Mouse (Mus musculus) left cerebral cortex, adult 6 months (tissue): ENCODE data around the gene Gpx1. TPM values are rescaled to one million over a fixed set of nuclear protein-coding genes. Genes with fewer than 3 reads are reported as not detected.

ENCODE experiments used
- long read RNA-seq, 2 experiments: library from polyadenylated mRNA; unstranded; transcript quantifications; one replicate each; pipeline ENCODE4 v2.0.0; 2019 to 2020
- polyA plus RNA-seq: library from polyadenylated mRNA; unstranded; fragments of <200 nt; fragmentation: Nextera tagmentation; gene quantifications from 2 replicates; pipeline ENCODE4 v1.2.3, GENCODE M21; 2021

Gpx1 gene
- 175 and 176 TPM in 2 replicates for polyA plus RNA-seq
- long read RNA-seq, experiment 1, transcript Gpx1-201 (2 exons, 1,072 nt) = major isoform, 103 of 104 reads
- long read RNA-seq, experiment 1, partial matches to known transcripts = 0 of 104 reads
- long read RNA-seq, experiment 1, other reads (novel, unspliced or antisense) = 1 of 104 reads
- long read RNA-seq, experiment 2, transcript Gpx1-201 (2 exons, 1,072 nt) = major isoform, 143 of 155 reads
- long read RNA-seq, experiment 2, partial matches to known transcripts = 0 of 155 reads
- long read RNA-seq, experiment 2, other reads (novel, unspliced or antisense) = 12 of 155 reads

GRCm38 (mm10) chr9:108338886-108339781 lies at the start of gene Gpx1:
TSS of gene Gpx1 (plus strand) at chr9:108338903.

GRCm38 (mm10) chr9:108290016-108290750 lies 48.5 kb upstream of the Gpx1 start, which contains the start of gene Nicn1:
TSS of gene Nicn1 (plus strand) at chr9:108290429.

GRCm38 (mm10) chr9:108296453-108297355 lies 42.0 kb upstream of the Gpx1 start, which contains the start of gene Amt:
TSS of gene Amt (plus strand) at chr9:108296853.

GRCm38 (mm10) chr9:108305629-108306520 lies 32.8 kb upstream of the Gpx1 start, which contains the start of the genes Rhoa and Tcta:
TSS of gene Rhoa (plus strand) at chr9:108306129.
TSS of gene Tcta (minus strand) at chr9:108306160.

GRCm38 (mm10) chr9:108347540-108348289 lies 9.0 kb downstream of the Gpx1 start, which contains the start of gene Usp4:
TSS of gene Usp4 (plus strand) at chr9:108347853.

Other genes with a start within 250 kb of the Gpx1 start
- 8.8 and 9.9 TPM in 2 replicates for gene Apeh, start 244.3 kb upstream of the Gpx1 start, polyA plus RNA-seq
- gene Bsn, start 148.5 kb upstream of the Gpx1 start, polyA plus RNA-seq = 19.1 and 28.0 TPM in 2 replicates
- gene Dag1, start 74.9 kb upstream of the Gpx1 start, polyA plus RNA-seq = 29.7 and 39.5 TPM in 2 replicates
- gene Nicn1, start 48.5 kb upstream of the Gpx1 start, polyA plus RNA-seq = 108 and 150 TPM in 2 replicates
- 40.1 and 51.1 TPM in 2 replicates for gene Amt, start 42.0 kb upstream of the Gpx1 start, polyA plus RNA-seq
- gene Rhoa, start 32.8 kb upstream of the Gpx1 start, polyA plus RNA-seq = 152 and 166 TPM in 2 replicates
- gene Tcta, start 32.7 kb upstream of the Gpx1 start, polyA plus RNA-seq = 48.4 and 51.8 TPM in 2 replicates
- gene Usp4, start 8.9 kb downstream of the Gpx1 start, polyA plus RNA-seq = 37.5 and 44.5 TPM in 2 replicates
- 0.23 and 0.31 TPM in 2 replicates for gene 1700102P08Rik, start 53.9 kb downstream of the Gpx1 start, polyA plus RNA-seq
- 0.20 TPM in 2 replicates for gene Ccdc36, start 89.6 kb downstream of the Gpx1 start, polyA plus RNA-seq
- not detected in 2 replicates for gene BC048562, start 97.6 kb downstream of the Gpx1 start, polyA plus RNA-seq
- 20.5 and 20.9 TPM in 2 replicates for gene Ccdc71, start 121.6 kb downstream of the Gpx1 start, polyA plus RNA-seq
- 17.6 and 22.8 TPM in 2 replicates for gene Klhdc8b, start 122.7 kb downstream of the Gpx1 start, polyA plus RNA-seq
- 3.7 and 4.3 TPM in 2 replicates for gene Lamb2, start 140.8 kb downstream of the Gpx1 start, polyA plus RNA-seq
- gene Usp19, start 151.7 kb downstream of the Gpx1 start, polyA plus RNA-seq = 12.0 and 22.8 TPM in 2 replicates
- gene Qars, start 168.8 kb downstream of the Gpx1 start, polyA plus RNA-seq = 48.3 and 58.7 TPM in 2 replicates
- 60.6 and 69.0 TPM in 2 replicates for gene Qrich1, start 177.9 kb downstream of the Gpx1 start, polyA plus RNA-seq
- 54.1 and 56.5 TPM in 2 replicates for gene Impdh2, start 221.4 kb downstream of the Gpx1 start, polyA plus RNA-seq
- gene Ndufaf3, start 228.5 kb downstream of the Gpx1 start, polyA plus RNA-seq = 130 and 156 TPM in 2 replicates
- gene Dalrd3, start 231.0 kb downstream of the Gpx1 start, polyA plus RNA-seq = 79.3 and 89.5 TPM in 2 replicates
- 34.9 and 43.3 TPM in 2 replicates for gene Wdr6, start 239.8 kb downstream of the Gpx1 start, polyA plus RNA-seq